Mouse (Mus musculus): ENCODE data around the gene Pakap. TPM values are rescaled to one million over a fixed set of nuclear protein-coding genes. Genes with fewer than 3 reads are reported as not detected.

The Pakap gene
- polyA plus RNA-seq, 1 experiment from 2014 or later, result 1.6 TPM

- no peak for ATAC-seq
- TF ChIP-seq CTCF (IDR thresholded peaks at IDR 0.05), result no peak
- H3K27me3 ChIP-seq, result no peaks in the 10 kb centered on the region
- in situ Hi-C loops (cut with MboI; ENCODE audit: low pct_unique_long_range_greater_than_20kb), result loop anchor here (25.0 kb wide), 1 partner anchor 457 kb away; no protein-coding TSS in a partner anchor
- ChIA-PET CTCF (interaction anchor here (1.6 kb wide), 1 partner anchor 9 kb away, joined by 4 read pairs; no protein-coding TSS in a partner anchor), POLR2A (no interaction called here)
- no peak for DNase-seq (ENCODE audit: low read depth, low spot score)
Measured at GRCm38 (mm10) chr4:57919494-57920423, 351.8 kb downstream of the Pakap start.

- no peak for ATAC-seq
- in situ Hi-C loops (cut with MboI; ENCODE audit: low pct_unique_long_range_greater_than_20kb), result loop anchor here (25.0 kb wide), 1 partner anchor 458 kb away; no protein-coding TSS in a partner anchor
Measured at GRCm38 (mm10) chr4:57920522-57920921, 352.5 kb downstream of the Pakap start.

GRCm38 (mm10) chr4:57922171-57922570 is 354.2 kb downstream of the Pakap start:
- ChIA-PET CTCF (no interaction called here), POLR2A (no interaction called here)
- ATAC-seq, result no peak
- in situ Hi-C loops (cut with MboI; ENCODE audit: low pct_unique_long_range_greater_than_20kb), result loop anchor here (25.0 kb wide), 1 partner anchor 460 kb away; no protein-coding TSS in a partner anchor
- no peaks in the 10 kb centered on the region for H3K27me3 ChIP-seq
- no peak for TF ChIP-seq CTCF (IDR thresholded peaks at IDR 0.05)
- no peak for DNase-seq (ENCODE audit: low read depth, low spot score)

More at GRCm38 (mm10) chr4:57920522-57920921, 352.5 kb downstream of the Pakap start:
- TF ChIP-seq CTCF (IDR thresholded peaks at IDR 0.05), result no peak
- H3K27me3 ChIP-seq, result no peaks in the 10 kb centered on the region
- CTCF ChIA-PET, result interaction anchor here (1.6 kb wide), 1 partner anchor 8 kb away, joined by 4 read pairs; no protein-coding TSS in a partner anchor
- DNase-seq (ENCODE audit: low read depth, low spot score), result no peak
- POLR2A ChIA-PET, result no interaction called here

GRCm38 (mm10) chr4:57924556-57925071 is 356.6 kb downstream of the Pakap start:
- no peak for DNase-seq (ENCODE audit: low read depth, low spot score)
- ATAC-seq, result no peak
- ChIA-PET CTCF (interaction anchor here (1.7 kb wide), 1 partner anchor 21 kb away, joined by 4 read pairs; no protein-coding TSS in a partner anchor), POLR2A (no interaction called here)
- H3K27me3 ChIP-seq, result no peaks in the 10 kb centered on the region
- in situ Hi-C loops (cut with MboI; ENCODE audit: low pct_unique_long_range_greater_than_20kb), result loop anchor here (25.0 kb wide), 2 partner anchors 288 to 462 kb away; partner anchors contain the start of gene Svep1
- no peak for TF ChIP-seq CTCF (IDR thresholded peaks at IDR 0.05)

DNA sequence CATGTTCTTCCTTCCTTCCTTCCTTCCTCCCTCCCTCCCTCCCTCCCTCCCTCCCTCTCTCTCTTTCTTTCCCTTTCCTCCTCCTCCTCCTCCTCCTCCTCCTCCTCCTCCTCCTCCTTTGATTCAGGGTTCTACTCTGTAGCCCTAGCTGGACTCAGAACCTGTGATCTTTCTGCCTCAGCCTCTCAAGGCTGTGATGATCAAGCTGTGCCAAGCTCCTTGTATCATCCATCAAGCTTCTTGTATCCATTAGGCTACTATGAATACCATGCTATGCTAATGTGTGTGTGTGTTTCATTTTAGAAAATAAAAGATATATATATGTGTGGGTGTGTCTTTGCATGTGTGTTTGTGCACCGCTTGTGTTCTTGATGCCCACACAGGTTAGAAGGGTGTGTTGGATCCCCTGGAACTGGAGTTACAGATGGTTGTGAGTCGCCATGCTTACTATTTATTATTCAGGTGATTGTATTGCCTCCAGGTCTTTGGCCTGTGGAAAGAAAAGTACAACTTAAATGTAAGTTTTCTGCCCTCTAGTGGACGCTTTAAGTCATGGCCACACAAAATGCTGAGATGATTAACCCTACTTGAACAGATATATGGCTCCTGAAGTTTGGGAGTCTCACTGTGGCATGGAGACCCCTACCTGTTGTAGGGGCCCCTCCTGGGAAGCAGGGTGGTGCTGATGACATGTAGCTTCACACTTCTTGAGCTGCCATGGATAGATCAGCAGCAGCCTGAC is 359.7 kb downstream of the Pakap start:
- in situ Hi-C loops (cut with MboI; ENCODE audit: low pct_unique_long_range_greater_than_20kb), result loop anchor here (25.0 kb wide), 1 partner anchor 285 kb away; the partner anchor contains the start of gene Svep1

DNA sequence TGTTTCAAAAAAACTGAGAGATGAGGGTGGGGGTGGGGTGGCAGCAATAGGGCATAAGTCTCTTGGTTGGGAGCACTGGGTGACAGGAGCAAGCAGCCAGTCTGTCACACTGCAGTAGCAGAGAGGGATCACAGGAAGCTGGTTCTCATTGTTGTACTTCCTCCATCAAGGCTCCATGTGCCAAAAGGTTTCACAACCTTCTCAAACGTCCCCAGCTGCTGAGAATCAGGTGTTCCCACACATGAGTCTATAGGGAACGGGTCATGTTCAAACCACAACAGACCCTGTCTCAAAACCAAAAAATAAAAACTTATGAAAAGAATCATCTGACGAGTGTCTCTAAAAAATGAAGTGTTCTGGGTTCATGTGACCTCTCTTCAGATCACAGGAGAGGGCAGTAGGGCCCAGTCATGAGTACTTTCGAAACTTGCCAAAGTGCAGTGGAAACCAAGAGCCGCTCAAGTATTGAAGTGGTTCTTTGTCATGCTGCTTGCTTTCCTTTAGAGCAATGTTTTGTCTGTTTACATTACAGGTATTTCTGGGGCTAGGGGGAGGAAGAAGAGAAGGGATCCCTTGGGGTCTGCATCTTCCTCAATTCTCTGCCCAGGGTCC is 362.7 kb downstream of the Pakap start:
- POLR2A ChIA-PET, result interaction anchor here (0.6 kb wide), 1 partner anchor 221 kb away, joined by 4 read pairs; no protein-coding TSS in a partner anchor
- CTCF ChIA-PET, result interaction anchor here (1.0 kb wide), 1 partner anchor 10 kb away, joined by 3 read pairs; no protein-coding TSS in a partner anchor
- no peak for DNase-seq (ENCODE audit: low read depth, low spot score)
- in situ Hi-C loops (cut with MboI; ENCODE audit: low pct_unique_long_range_greater_than_20kb), result loop anchor here (10.0 to 25.0 kb wide), 2 partner anchors 144 to 282 kb away; partner anchors contain the start of gene Svep1
- ATAC-seq, result no peak
- TF ChIP-seq CTCF (IDR thresholded peaks at IDR 0.05), result no peak
- no peaks in the 10 kb centered on the region for H3K27me3 ChIP-seq

More for the DNA sequence above, 359.7 kb downstream of the Pakap start:
- ChIA-PET POLR2A (interaction anchor here (0.5 to 0.6 kb wide), 2 partner anchors 49 to 658 kb away, joined by 3 read pairs; no protein-coding TSS in a partner anchor), CTCF (interaction anchor here (1.1 to 1.2 kb wide), 2 partner anchors 8 to 9 kb away, joined by 3 to 4 read pairs; no protein-coding TSS in a partner anchor)
- H3K27me3 ChIP-seq, result no peaks in the 10 kb centered on the region
- peak; percentile 55 for TF ChIP-seq CTCF (IDR thresholded peaks at IDR 0.05)
- DNase-seq (ENCODE audit: low read depth, low spot score) (no peak), ATAC-seq (no peak)

- POLR2A ChIA-PET, result no interaction called here
- CTCF ChIA-PET, result no interaction called here
- in situ Hi-C loops (cut with MboI; ENCODE audit: low pct_unique_long_range_greater_than_20kb), result loop anchor here (10.0 to 25.0 kb wide), 2 partner anchors 141 to 278 kb away; partner anchors contain the start of gene Svep1
- DNase-seq (ENCODE audit: low read depth, low spot score) (no peak), ATAC-seq (no peak)
- H3K27me3 ChIP-seq, result no peaks in the 10 kb centered on the region
- no peak for TF ChIP-seq CTCF (IDR thresholded peaks at IDR 0.05)
Measured at GRCm38 (mm10) chr4:57934181-57934580, 366.2 kb downstream of the Pakap start.

DNA sequence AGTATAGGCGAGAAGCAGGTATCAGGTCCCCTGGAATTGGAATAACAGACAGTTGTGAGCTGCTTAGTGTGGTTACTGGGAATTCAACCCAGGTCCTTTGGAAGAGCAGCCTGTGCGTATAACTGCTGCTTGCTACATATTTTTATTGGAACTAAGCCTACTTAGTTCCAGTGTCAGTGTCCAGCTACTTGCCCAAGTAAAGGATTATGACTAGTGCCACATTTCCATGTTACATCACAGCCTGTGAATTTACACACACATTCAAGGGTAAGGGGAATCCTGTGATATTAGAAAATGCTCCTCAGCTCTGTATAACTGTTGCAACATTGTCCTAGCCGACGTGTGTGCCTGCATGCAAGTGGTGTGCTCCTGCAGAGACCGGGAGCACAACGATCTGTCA is 369.3 kb downstream of the Pakap start:
- in situ Hi-C loops (cut with MboI; ENCODE audit: low pct_unique_long_range_greater_than_20kb), result loop anchor here (10.0 to 25.0 kb wide), 2 partner anchors 138 to 275 kb away; partner anchors contain the start of gene Svep1
- POLR2A ChIA-PET, result no interaction called here

GRCm38 (mm10) chr4:57940631-57941030 is 372.7 kb downstream of the Pakap start:
- DNase-seq (ENCODE audit: low read depth, low spot score) (no peak), ATAC-seq (no peak)
- ChIA-PET CTCF (interaction anchor here (1.5 kb wide), 1 partner anchor 10 kb away, joined by 3 read pairs; no protein-coding TSS in a partner anchor), POLR2A (interaction anchor here (0.9 kb wide), 1 partner anchor 16 kb away, joined by 3 read pairs; the partner anchor contains the start of gene Txn1)
- in situ Hi-C loops (cut with MboI; ENCODE audit: low pct_unique_long_range_greater_than_20kb), result loop anchor here (25.0 kb wide), 1 partner anchor 272 kb away; the partner anchor contains the start of gene Svep1
- no peak for TF ChIP-seq CTCF (IDR thresholded peaks at IDR 0.05)
- H3K27me3 ChIP-seq, result no peaks in the 10 kb centered on the region

More for the DNA sequence above, 369.3 kb downstream of the Pakap start:
- TF ChIP-seq CTCF (IDR thresholded peaks at IDR 0.05), result no peak
- no peak for DNase-seq (ENCODE audit: low read depth, low spot score)
- H3K27me3 ChIP-seq, result no peaks in the 10 kb centered on the region
- no peak for ATAC-seq
- CTCF ChIA-PET, result interaction anchor here (1.2 kb wide), 1 partner anchor 9 kb away, joined by 3 read pairs; no protein-coding TSS in a partner anchor
